Mouse (Mus musculus) embryonic fibroblast, embryonic 13.5 days (primary cell): ENCODE data around the gene Surf2.

Source experiments
- CTCF ChIP-seq: IDR thresholded peaks from 2 replicates; pipeline ENCODE4 v1.5.1; 2011; ENCODE audit warnings: mild to moderate bottlenecking, control low read depth, low read length, moderate library complexity, borderline replicate concordance; ENCODE audit not compliant: insufficient read depth
- POLR2A ChIP-seq: IDR thresholded peaks from 2 replicates; pipeline ENCODE4 v1.6.1; 2011; ENCODE audit warnings: low read depth, mild to moderate bottlenecking, control low read depth, low read length, moderate library complexity

GRCm38 (mm10) chr2:26957488-26957859 is 41.3 kb downstream of the Surf2 start:
- no peak for TF ChIP-seq CTCF
- TF ChIP-seq POLR2A = no peak
